Mouse (Mus musculus): Measurements from ENCODE around the gene Tlr9.
A peak's percentile ranks its signal among the peaks of the same experiment; 100 is the strongest.

Tlr9 gene

DNA sequence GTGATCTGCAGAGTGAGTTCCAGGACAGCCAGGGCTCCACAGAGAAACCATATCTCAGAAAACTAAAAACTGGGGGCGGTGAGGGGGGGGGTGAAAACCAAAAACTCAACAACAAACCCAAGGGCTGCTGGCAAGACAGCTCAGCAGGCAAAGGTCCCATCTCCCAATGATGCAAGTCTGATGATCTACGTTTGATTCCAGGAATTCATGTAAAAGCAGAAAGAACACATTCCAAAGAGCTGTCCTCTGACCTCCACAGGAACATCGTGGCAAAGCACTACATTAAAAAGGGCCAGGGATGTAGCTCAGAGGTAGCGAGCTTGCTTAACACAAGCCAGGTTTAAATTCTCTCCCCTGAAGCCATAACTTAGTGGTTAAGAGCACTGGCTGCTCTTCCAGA is 48.3 kb downstream of the Tlr9 start:
- DNase-seq: peak; percentile 38

DNA sequence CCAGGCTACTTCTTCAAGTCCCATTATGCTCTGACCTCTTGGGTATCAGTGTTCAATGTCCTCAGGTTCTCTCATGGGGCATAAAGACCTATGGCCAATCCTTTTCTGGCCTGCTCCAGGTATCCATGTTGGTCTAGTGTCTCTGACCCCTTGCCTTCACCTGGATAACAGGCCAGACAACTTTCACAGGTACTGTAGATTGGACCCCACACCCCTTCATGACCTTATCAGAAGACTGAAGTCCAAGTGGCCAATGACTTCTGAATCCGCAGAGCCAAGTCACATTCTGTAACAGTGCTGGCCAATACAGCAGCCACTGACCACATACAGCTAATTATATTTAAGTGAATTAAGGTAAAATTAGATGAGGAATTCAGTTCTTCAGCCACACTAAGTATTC is 49.9 kb downstream of the Tlr9 start:
- DNase-seq: no peak

DNA sequence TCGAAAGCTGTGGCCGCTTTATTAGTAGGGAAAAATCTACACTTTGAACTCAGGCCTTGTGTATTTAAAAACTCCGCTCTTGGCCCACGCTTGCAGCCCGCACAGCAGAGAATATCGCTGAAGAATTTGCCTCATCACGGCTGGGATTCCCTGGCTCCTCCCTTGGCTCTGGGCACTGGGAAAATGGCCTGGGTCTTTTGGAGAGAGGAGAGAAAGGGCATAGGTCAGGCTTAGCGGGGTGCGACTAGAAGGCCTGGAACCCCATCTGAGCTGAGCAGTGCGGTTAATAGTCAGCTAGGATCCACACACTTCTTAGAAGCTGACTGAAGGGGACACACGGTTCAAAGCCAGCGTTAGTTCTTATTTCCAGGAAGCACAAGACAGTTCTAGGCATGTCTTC is 50.9 kb downstream of the Tlr9 start:
- DNase-seq: peak; percentile 48

DNA sequence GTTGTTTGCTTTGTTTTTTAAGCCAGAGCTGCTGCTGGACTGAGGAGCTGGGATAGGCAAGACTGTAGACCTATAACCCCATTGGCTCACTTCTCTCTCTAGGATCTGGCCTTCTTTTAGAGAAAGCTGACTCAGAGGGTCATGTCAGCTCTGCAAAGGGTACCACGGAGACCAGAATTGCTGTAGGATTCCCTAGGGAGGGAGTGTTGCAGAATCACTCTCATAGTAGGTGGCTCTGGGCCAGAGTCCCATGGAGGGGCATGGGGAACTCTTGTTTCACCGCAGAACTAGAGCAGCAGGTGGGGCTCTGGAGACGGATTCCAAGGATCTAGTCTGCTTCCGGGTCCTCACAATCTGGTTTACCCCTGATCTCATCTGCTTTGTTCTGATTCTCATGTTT is 51.4 kb downstream of the Tlr9 start:
- DNase-seq: no peak

DNA sequence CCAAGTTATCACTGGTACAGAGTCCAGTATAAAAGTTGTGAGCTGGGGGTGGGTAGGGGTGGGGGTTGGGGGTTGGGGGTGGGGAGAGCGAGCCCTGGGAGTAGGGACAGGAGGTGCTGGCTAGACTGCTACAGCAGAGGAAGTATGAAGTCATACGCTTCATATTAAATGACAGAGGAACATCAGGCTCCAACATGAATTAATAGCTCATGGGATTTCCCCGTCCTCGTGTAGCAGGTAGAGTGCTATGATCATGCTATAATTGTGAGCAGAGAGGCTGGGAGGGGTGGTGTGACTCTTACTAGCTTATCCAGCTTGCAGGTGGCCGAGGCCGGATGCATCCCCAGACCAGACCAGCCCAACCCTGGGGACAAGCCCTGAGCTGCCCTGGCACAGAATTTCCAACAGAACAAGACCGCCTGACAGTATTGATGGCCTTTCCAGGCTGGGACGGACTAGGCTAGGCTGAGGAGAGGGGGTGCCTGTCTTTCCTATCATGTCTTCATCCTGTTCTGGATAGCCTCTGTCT is 52.3 kb downstream of the Tlr9 start:
- no peak for DNase-seq

DNA sequence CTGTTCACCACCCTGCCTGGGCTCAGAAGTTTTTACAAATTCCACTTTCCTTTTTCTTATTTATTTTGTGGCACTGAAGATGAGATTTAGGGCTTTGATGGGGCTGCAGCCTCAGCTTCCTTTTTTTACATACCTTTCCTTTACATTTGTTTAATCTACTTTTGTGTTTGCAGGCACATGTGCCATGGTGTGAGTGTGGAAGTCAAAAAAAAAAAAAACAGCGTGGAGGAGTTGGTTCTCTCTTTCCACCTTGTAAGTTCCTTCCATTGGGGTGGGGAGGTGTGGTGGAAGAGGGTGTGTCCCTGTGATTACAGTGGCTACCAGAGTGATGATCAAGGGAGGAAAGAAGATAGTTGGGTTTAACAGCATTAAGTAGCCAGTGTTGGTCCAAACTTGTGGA is 53.4 kb downstream of the Tlr9 start:
- no peak for DNase-seq

All from kidney, adult 18-20 months (tissue).